Mouse (Mus musculus) testis, postnatal 10 days (tissue): ENCODE results near the gene Serpina3b.

Experiments used
- DNase-seq: peaks from one replicate; pipeline ENCODE4 v3.0.0; 2021; ENCODE audit warnings: low spot score

Gene Serpina3b

DNA sequence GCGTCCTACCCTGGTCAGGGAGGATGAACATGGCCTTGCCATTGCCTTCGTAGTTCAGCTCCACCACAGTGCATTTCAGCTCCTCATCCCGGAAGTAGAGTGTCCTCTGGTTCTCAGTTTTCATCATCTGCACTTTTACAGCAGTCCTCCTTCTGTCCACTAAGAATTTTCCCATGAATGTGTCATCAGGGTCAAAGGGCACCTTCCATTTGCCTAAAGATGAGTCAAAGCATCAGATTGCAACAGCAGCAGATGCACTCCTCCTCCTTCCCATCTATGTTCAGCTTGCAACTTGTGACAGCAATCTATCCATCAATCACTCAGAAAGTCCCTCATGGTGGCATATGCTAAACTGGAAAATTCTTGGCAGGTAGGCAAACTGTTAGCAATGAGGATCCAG, 47.8 kb downstream of the Serpina3b start:
- no peak for DNase-seq

DNA sequence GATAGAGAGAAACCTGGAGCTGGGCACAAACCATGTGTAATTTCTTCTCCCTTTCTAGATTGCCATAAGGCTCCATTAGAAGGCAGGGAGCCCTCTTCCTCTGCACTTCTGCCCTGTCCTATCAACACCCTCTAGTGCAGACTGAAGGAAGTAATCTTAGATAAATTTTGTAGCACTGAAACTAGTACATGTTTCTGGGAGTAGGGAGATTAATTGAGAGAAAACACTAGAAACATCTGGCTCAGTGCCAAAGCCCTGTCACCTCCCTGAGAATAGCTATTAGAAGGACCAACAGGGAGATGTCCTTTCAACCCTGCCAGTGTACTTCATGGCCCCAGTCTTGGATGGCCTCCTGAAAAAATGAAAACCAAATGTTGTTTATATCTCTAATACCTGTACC, 50.8 kb downstream of the Serpina3b start:
- peak; percentile 61 for DNase-seq

DNA sequence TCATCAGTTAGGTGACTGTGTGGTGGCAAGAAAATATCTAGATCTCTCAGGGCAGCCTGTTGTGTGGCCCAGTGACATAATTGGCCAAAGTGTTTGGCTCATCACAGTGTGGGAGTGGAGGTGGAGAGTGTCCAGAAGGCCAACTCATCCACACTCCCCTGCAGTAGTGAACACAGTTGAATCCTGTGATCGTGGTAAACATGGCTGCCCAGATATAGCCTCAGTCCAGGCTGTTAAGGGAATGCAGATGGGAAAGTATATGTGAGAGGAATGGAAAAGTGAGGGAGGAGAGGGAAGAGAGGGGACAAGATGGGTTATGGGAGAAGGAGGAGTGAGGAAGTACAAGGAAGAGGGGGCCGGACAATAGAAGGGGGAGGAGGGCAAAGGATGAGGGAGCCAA, 51.2 kb downstream of the Serpina3b start:
- no peak for DNase-seq

DNA sequence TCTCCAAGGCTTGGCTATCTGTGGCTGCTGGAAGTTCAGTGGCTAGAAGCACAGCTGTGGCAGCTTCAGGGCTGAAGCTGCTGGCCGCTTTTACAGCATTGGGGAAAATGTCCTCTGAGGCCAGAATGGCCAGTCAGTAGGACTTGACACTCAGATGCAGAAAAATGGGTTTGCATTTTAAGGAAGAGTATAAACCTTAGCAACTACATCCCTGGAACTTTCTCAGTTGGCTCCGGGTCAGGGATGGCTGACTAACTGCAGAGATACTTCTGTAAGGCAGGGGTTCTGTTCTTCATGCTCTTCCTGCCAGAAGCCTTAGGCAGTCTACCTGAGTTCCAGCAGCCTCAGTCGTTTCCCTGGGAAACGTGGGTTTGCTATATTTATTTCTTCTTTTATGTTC, 57.2 kb downstream of the Serpina3b start:
- no peak for DNase-seq

DNA sequence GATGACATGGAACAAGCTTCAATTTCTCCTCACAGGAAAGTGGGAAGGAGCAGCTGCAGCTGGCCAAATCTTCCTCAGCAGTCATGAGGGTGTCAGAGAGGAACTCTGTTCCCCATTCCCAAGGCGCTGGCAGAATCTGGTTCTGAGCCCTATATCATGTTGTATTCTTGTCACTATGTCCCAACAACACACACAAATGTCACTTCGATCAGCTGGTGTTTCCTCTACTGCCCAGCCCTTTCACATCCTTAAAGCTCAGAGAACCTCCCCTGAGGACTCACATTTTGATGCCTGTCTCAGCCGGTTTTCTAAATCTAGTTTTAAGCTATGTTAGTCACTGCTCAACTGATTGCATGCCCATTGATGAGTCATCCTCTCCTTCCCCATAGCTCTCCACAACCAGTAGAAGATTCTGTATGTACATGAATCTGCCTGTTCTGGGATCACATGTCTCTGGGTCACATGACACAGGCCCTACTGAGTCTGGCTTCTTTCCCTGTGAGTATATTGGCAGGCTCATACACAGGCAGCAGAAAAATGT, 58.3 kb downstream of the Serpina3b start:
- no peak for DNase-seq
